In the genomic region with DNA sequence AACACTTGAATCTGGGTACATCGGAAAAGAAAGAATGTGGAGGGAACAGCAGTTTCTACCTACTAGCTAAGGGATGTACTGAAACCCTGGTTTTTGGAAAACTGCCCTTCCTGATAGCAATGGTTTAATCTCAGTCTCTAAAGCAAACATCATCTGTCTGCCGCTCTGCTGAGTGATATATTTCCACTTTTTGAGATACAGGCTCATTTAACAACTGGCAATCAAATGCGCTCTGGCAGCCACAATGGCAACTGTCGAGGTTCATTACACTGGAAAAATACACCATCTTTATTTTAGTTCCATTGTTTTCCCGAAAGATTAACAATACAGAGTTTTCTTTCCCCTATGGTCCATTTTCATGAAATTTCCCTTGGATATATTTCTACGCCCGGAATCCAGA, we compare ENCODE assay signal across 18 mouse cellular contexts.
DNase-seq lines count a peak whose midpoint lies in the region; ATAC-seq and TF ChIP-seq lines count a peak whose summit lies in the region.
"Had no signal": no experiment of that assay in that cellular context is flagged by ENCODE, and none has a peak within 500 bp of the region (broad histone marks: within the 10 kb centered on the region; RNA-seq: fewer than 3 reads in every experiment).

No protein-coding gene starts in this region.

- H3K4me1 ChIP-seq in forebrain, embryonic 14.5 days (ENCODE audit: control insufficient read depth, insufficient read depth, low read length), result no peaks in the 10 kb centered on the region
- no peaks in the 10 kb centered on the region for H3K4me1 ChIP-seq in forebrain, embryonic 11.5 days (replicated peaks; ENCODE audit: control insufficient read depth, insufficient read depth, low read length)
- no peaks in the 10 kb centered on the region for H3K4me1 ChIP-seq in hindbrain, embryonic 13.5 days (replicated peaks)
- no peaks in the 10 kb centered on the region for H3K4me1 ChIP-seq in hindbrain, embryonic 16.5 days (ENCODE audit: control insufficient read depth, insufficient read depth, low read depth, low read length)
- H3K4me1 ChIP-seq in midbrain, postnatal 0 days (ENCODE audit: insufficient read depth, low read length), result no peaks in the 10 kb centered on the region
- H3K4me1 ChIP-seq in midbrain, embryonic 10.5 days, result no peaks in the 10 kb centered on the region
- H3K4me1 ChIP-seq: embryonic facial prominence, embryonic 10.5 days; heart, embryonic 15.5 days had no signal

- H3K4me2 ChIP-seq in forebrain, embryonic 14.5 days (ENCODE audit: low read length), result no peak overlapping the region
- no peak overlapping the region for H3K4me2 ChIP-seq in forebrain, embryonic 11.5 days (ENCODE audit: low read depth, low read length, severe bottlenecking)
- H3K4me2 ChIP-seq in hindbrain, embryonic 13.5 days, result no peak overlapping the region
- H3K4me2 ChIP-seq in hindbrain, embryonic 16.5 days (ENCODE audit: low read length), result no peak overlapping the region
- no peak overlapping the region for H3K4me2 ChIP-seq in midbrain, postnatal 0 days (ENCODE audit: low read depth, low read length, poor library complexity, severe bottlenecking)
- H3K4me2 ChIP-seq: heart, embryonic 11.5 days; heart, embryonic 15.5 days had no signal

- no peak overlapping the region for H3K27ac ChIP-seq in forebrain, embryonic 14.5 days (ENCODE audit: low read depth, low read length)
- H3K27ac ChIP-seq in forebrain, embryonic 11.5 days (ENCODE audit: low read depth, low read length), result no peak overlapping the region
- H3K27ac ChIP-seq in hindbrain, embryonic 13.5 days, result 0 out of 2 replicates have a peak overlapping the region, but pooled peaks have one; percentile 23
- no peak overlapping the region for H3K27ac ChIP-seq in hindbrain, embryonic 16.5 days (ENCODE audit: low read depth, low read length)
- H3K27ac ChIP-seq in midbrain, postnatal 0 days (ENCODE audit: low read depth, low read length), result no peak overlapping the region
- no peak overlapping the region for H3K27ac ChIP-seq in midbrain, embryonic 10.5 days (replicated peaks)
- H3K27ac ChIP-seq: embryonic facial prominence, embryonic 10.5 days; heart, adult 2 months; heart, embryonic 15.5 days had no signal

- WGBS in forebrain, embryonic 14.5 days, result 67% methylated on average over 7 of the region's 7 CpGs
- WGBS in forebrain, embryonic 11.5 days, result 89% methylated on average over 7 of the region's 7 CpGs
- WGBS in hindbrain, embryonic 13.5 days, result 69% methylated on average over 7 of the region's 7 CpGs
- 62% methylated on average over 7 of the region's 7 CpGs for WGBS in hindbrain, embryonic 16.5 days
- WGBS in midbrain, postnatal 0 days, result 85% methylated on average over 7 of the region's 7 CpGs
- 90% methylated on average over 7 of the region's 7 CpGs for WGBS in midbrain, embryonic 10.5 days

- peak; percentile 51 for DNase-seq in forebrain, embryonic 14.5 days (ENCODE audit: low spot score)
- DNase-seq in forebrain, embryonic 11.5 days (ENCODE audit: low spot score), result no peak
- peak; percentile 19 to 28 for DNase-seq in layer of hippocampus, postnatal 10 days (ENCODE audit: low spot score in 2 of 2)
- DNase-seq in layer of hippocampus, adult 9-10 months (ENCODE audit: low spot score), result no peak
- DNase-seq in midbrain, postnatal 0 days (ENCODE audit: low spot score), result peak; percentile 4
- DNase-seq in midbrain, embryonic 10.5 days (ENCODE audit: low spot score), result no peak
- DNase-seq: adrenal gland, postnatal 10 days; cerebellum, adult 11-12 months; cerebellum, adult 9-11 months; gastrocnemius, postnatal 14 days; heart, adult 2 months; heart, postnatal 14 days had no signal

- no peaks in the 10 kb centered on the region for H3K9me3 ChIP-seq in forebrain, embryonic 14.5 days (replicated peaks; ENCODE audit: control insufficient read depth, low read length)
- H3K9me3 ChIP-seq in forebrain, embryonic 11.5 days (ENCODE audit: control insufficient read depth, low read length), result no peaks in the 10 kb centered on the region
- H3K9me3 ChIP-seq in hindbrain, embryonic 13.5 days, result no peaks in the 10 kb centered on the region
- no peaks in the 10 kb centered on the region for H3K9me3 ChIP-seq in hindbrain, embryonic 16.5 days (ENCODE audit: control insufficient read depth, low read length)
- no peaks in the 10 kb centered on the region for H3K9me3 ChIP-seq in midbrain, postnatal 0 days (ENCODE audit: low read length)
- no peaks in the 10 kb centered on the region for H3K9me3 ChIP-seq in midbrain, embryonic 10.5 days (replicated peaks)
- H3K9me3 ChIP-seq: embryonic facial prominence, embryonic 10.5 days; heart, embryonic 15.5 days had no signal

- H3K27me3 ChIP-seq in forebrain, embryonic 14.5 days (replicated peaks; ENCODE audit: control insufficient read depth, insufficient read depth, low read length), result no peaks in the 10 kb centered on the region
- no peaks in the 10 kb centered on the region for H3K27me3 ChIP-seq in forebrain, embryonic 11.5 days (ENCODE audit: control insufficient read depth, insufficient read depth, low read length)
- H3K27me3 ChIP-seq in hindbrain, embryonic 13.5 days, result no peaks in the 10 kb centered on the region
- no peaks in the 10 kb centered on the region for H3K27me3 ChIP-seq in hindbrain, embryonic 16.5 days (replicated peaks; ENCODE audit: control insufficient read depth, insufficient read depth, low read length)
- H3K27me3 ChIP-seq in midbrain, postnatal 0 days (ENCODE audit: insufficient read depth, low read length), result no peaks in the 10 kb centered on the region
- H3K27me3 ChIP-seq in midbrain, embryonic 10.5 days (ENCODE audit: low read depth, poor library complexity, severe bottlenecking), result no peaks in the 10 kb centered on the region
- H3K27me3 ChIP-seq: heart, embryonic 15.5 days had no signal

- H3K4me3 ChIP-seq in forebrain, embryonic 14.5 days (ENCODE audit: low read depth, low read length), result no peak overlapping the region
- no peak overlapping the region for H3K4me3 ChIP-seq in forebrain, embryonic 11.5 days (ENCODE audit: low read depth, low read length)
- no peak overlapping the region for H3K4me3 ChIP-seq in hindbrain, embryonic 13.5 days
- no peak overlapping the region for H3K4me3 ChIP-seq in hindbrain, embryonic 16.5 days (ENCODE audit: low read length)
- H3K4me3 ChIP-seq in midbrain, postnatal 0 days (ENCODE audit: low read depth, low read length), result no peak overlapping the region
- no peak overlapping the region for H3K4me3 ChIP-seq in midbrain, embryonic 10.5 days
- H3K4me3 ChIP-seq: embryonic facial prominence, embryonic 10.5 days; heart, adult 2 months; heart, embryonic 15.5 days had no signal

- ATAC-seq in forebrain, embryonic 14.5 days, result no peak
- ATAC-seq in forebrain, embryonic 11.5 days (replicated peaks; ENCODE audit: low FRiP score), result no peak
- no peak for ATAC-seq in hindbrain, embryonic 13.5 days (ENCODE audit: low FRiP score)
- ATAC-seq in hindbrain, embryonic 16.5 days, result no peak
- ATAC-seq in midbrain, postnatal 0 days (ENCODE audit: low FRiP score), result no peak
- ATAC-seq: intestine, embryonic 16.5 days had no signal

- no peaks in the 10 kb centered on the region for H3K36me3 ChIP-seq in forebrain, embryonic 14.5 days (ENCODE audit: control insufficient read depth, insufficient read depth, low read length)
- no peaks in the 10 kb centered on the region for H3K36me3 ChIP-seq in forebrain, embryonic 11.5 days (ENCODE audit: control insufficient read depth, insufficient read depth, low read length)
- no peaks in the 10 kb centered on the region for H3K36me3 ChIP-seq in hindbrain, embryonic 13.5 days
- no peaks in the 10 kb centered on the region for H3K36me3 ChIP-seq in hindbrain, embryonic 16.5 days (ENCODE audit: control insufficient read depth, insufficient read depth, low read length)
- H3K36me3 ChIP-seq in midbrain, postnatal 0 days (ENCODE audit: insufficient read depth, low read length), result no peaks in the 10 kb centered on the region
- H3K36me3 ChIP-seq in midbrain, embryonic 10.5 days, result no peaks in the 10 kb centered on the region
- H3K36me3 ChIP-seq: embryonic facial prominence, embryonic 10.5 days; heart, embryonic 15.5 days had no signal

- no peak for TF ChIP-seq CTCF in midbrain, postnatal 0 days (IDR thresholded peaks at IDR 0.05)

- no peak overlapping the region for H3K9ac ChIP-seq in forebrain, embryonic 14.5 days (ENCODE audit: low read length)
- H3K9ac ChIP-seq in forebrain, embryonic 11.5 days (ENCODE audit: low read length), result no peak overlapping the region
- no peak overlapping the region for H3K9ac ChIP-seq in hindbrain, embryonic 13.5 days
- no peak overlapping the region for H3K9ac ChIP-seq in hindbrain, embryonic 16.5 days (ENCODE audit: low read depth, low read length)
- H3K9ac ChIP-seq in midbrain, postnatal 0 days (replicated peaks; ENCODE audit: low read length, poor library complexity, severe bottlenecking), result no peak overlapping the region
- H3K9ac ChIP-seq: heart, embryonic 15.5 days had no signal

Comparison
In these comparisons a context has a peak if more than half of its experiments do, and no peak if none do; other contexts are left out.
1. DNase-seq: peak in forebrain, embryonic 14.5 days (single experiment), layer of hippocampus, postnatal 10 days (2 of 2) and midbrain, postnatal 0 days (single experiment); none in forebrain, embryonic 11.5 days (single experiment), layer of hippocampus, adult 9-10 months (single experiment) and midbrain, embryonic 10.5 days (single experiment).